Comparison of ENCODE assay signal across 10 mouse cellular contexts in genomic region chr14:79003576-79003975, GRCm38 (mm10).
DNase-seq lines count a peak whose midpoint lies in the region; ATAC-seq lines count a peak whose summit lies in the region.
"Had no signal": no experiment of that assay in that cellular context is flagged by ENCODE, and none has a peak within 500 bp of the region (broad histone marks: within the 10 kb centered on the region; RNA-seq: fewer than 3 reads in every experiment).

No protein-coding gene starts in this region.

- H3K4me2 ChIP-seq in heart, embryonic 11.5 days, result no peak overlapping the region
- H3K4me2 ChIP-seq in neural tube, embryonic 11.5 days (ENCODE audit: low read depth), result no peak overlapping the region
- H3K4me2 ChIP-seq in neural tube, embryonic 15.5 days, result no peak overlapping the region
- H3K4me2 ChIP-seq: midbrain, embryonic 12.5 days had no signal

- H3K27ac ChIP-seq in heart, embryonic 11.5 days (ENCODE audit: low read depth, low read length), result peak overlapping the region; percentile 46; the same call in 1 of the 2 replicates
- no peak overlapping the region for H3K27ac ChIP-seq in neural tube, embryonic 11.5 days (ENCODE audit: low read depth, low read length)
- H3K27ac ChIP-seq in neural tube, embryonic 15.5 days (replicated peaks), result no peak overlapping the region
- H3K27ac ChIP-seq: midbrain, embryonic 12.5 days had no signal

- 39% methylated on average over 1 of the region's 1 CpGs for WGBS in heart, embryonic 11.5 days (ENCODE audit: insufficient replicate concordance)
- WGBS in neural tube, embryonic 11.5 days, result 52% methylated on average over 1 of the region's 1 CpGs
- 86% methylated on average over 1 of the region's 1 CpGs for WGBS in neural tube, embryonic 15.5 days

- no peak for ATAC-seq in heart, embryonic 11.5 days (replicated peaks; ENCODE audit: insufficient number of reproducible peaks, low FRiP score, low TSS enrichment)
- no peak for ATAC-seq in neural tube, embryonic 11.5 days (ENCODE audit: insufficient read depth, low FRiP score, low TSS enrichment)
- no peak for ATAC-seq in neural tube, embryonic 15.5 days (ENCODE audit: low FRiP score)
- no peak for ATAC-seq in megakaryocyte, adult 5-6 weeks (ENCODE audit: poor library complexity, severe bottlenecking)
- ATAC-seq: activated CD4-positive, CD25-positive, alpha-beta regulatory T cell, adult 4 months had no signal

- H3K9me3 ChIP-seq in heart, embryonic 11.5 days (replicated peaks; ENCODE audit: control insufficient read depth, low read length), result no peaks in the 10 kb centered on the region
- H3K9me3 ChIP-seq in neural tube, embryonic 11.5 days (ENCODE audit: control insufficient read depth, low read length), result no peaks in the 10 kb centered on the region
- no peaks in the 10 kb centered on the region for H3K9me3 ChIP-seq in neural tube, embryonic 15.5 days (replicated peaks)
- H3K9me3 ChIP-seq: midbrain, embryonic 12.5 days had no signal

- no peak overlapping the region for H3K9ac ChIP-seq in heart, embryonic 11.5 days (ENCODE audit: low read depth, low read length)
- H3K9ac ChIP-seq in neural tube, embryonic 11.5 days (ENCODE audit: low read length), result no peak overlapping the region
- H3K9ac ChIP-seq in neural tube, embryonic 15.5 days (replicated peaks), result no peak overlapping the region
- H3K9ac ChIP-seq: midbrain, embryonic 12.5 days had no signal

- no peak for DNase-seq in heart, adult 11 months
- peak; percentile 29 for DNase-seq in neural tube, embryonic 11.5 days (ENCODE audit: low spot score)
- peak; percentile 42 for DNase-seq in embryo, embryonic 10.5 days (ENCODE audit: low spot score)
- DNase-seq in testis, postnatal 10 days (ENCODE audit: low spot score), result peak; percentile 65
- DNase-seq in layer of hippocampus, postnatal 14 days (ENCODE audit: low spot score in 2 of 2), result no peak

- H3K4me1 ChIP-seq in heart, embryonic 11.5 days (ENCODE audit: control insufficient read depth, insufficient read depth, low read length), result peaks cover 4% of the 10 kb centered on the region; the same call in 1 of the 2 replicates
- H3K4me1 ChIP-seq in neural tube, embryonic 11.5 days (ENCODE audit: control insufficient read depth, insufficient read depth, low read length), result no peaks in the 10 kb centered on the region
- no peaks in the 10 kb centered on the region for H3K4me1 ChIP-seq in neural tube, embryonic 15.5 days
- H3K4me1 ChIP-seq: midbrain, embryonic 12.5 days had no signal

- no peaks in the 10 kb centered on the region for H3K36me3 ChIP-seq in heart, embryonic 11.5 days (ENCODE audit: control insufficient read depth, insufficient read depth, low read length)
- H3K36me3 ChIP-seq in neural tube, embryonic 11.5 days (ENCODE audit: control insufficient read depth, insufficient read depth, low read length), result no peaks in the 10 kb centered on the region
- H3K36me3 ChIP-seq in neural tube, embryonic 15.5 days, result no peaks in the 10 kb centered on the region
- H3K36me3 ChIP-seq: midbrain, embryonic 12.5 days had no signal

- H3K27me3 ChIP-seq in heart, embryonic 11.5 days (ENCODE audit: control insufficient read depth, insufficient read depth, low read length), result no peaks in the 10 kb centered on the region
- no peaks in the 10 kb centered on the region for H3K27me3 ChIP-seq in neural tube, embryonic 11.5 days (ENCODE audit: control insufficient read depth, insufficient read depth, low read length)
- H3K27me3 ChIP-seq in neural tube, embryonic 15.5 days (replicated peaks), result no peaks in the 10 kb centered on the region
- H3K27me3 ChIP-seq: midbrain, embryonic 12.5 days had no signal

- H3K4me3 ChIP-seq in heart, embryonic 11.5 days (ENCODE audit: low read depth, low read length), result no peak overlapping the region
- no peak overlapping the region for H3K4me3 ChIP-seq in neural tube, embryonic 11.5 days (ENCODE audit: low read depth, low read length)
- no peak overlapping the region for H3K4me3 ChIP-seq in neural tube, embryonic 15.5 days (replicated peaks)
- H3K4me3 ChIP-seq: midbrain, embryonic 12.5 days had no signal

Comparison
In these comparisons a context has a peak if more than half of its experiments do, and no peak if none do; other contexts are left out.
1. DNase-seq: peak in neural tube, embryonic 11.5 days (single experiment), embryo, embryonic 10.5 days (single experiment) and testis, postnatal 10 days (single experiment); none in heart, adult 11 months (single experiment) and layer of hippocampus, postnatal 14 days (0 of 2).